Mouse (Mus musculus): Measurements from ENCODE around the gene Lrba. TPM values are rescaled to one million over a fixed set of nuclear protein-coding genes. Genes with fewer than 3 reads are reported as not detected.

The Lrba gene
- total and polyA plus RNA-seq, 3 experiments: 9.7 to 24.3 (median 22.5) TPM

- no peak for DNase-seq
- Histone ChIP-seq H3K4me1 (ENCODE audit: control insufficient read depth, insufficient read depth, low read length) (no peaks in the 10 kb centered on the region), H3K27me3 (ENCODE audit: control insufficient read depth, insufficient read depth, low read length) (peaks cover 1% of the 10 kb centered on the region; the same call in 1 of the 2 replicates), H3K36me3 (ENCODE audit: control insufficient read depth, insufficient read depth, low read length) (no peaks in the 10 kb centered on the region), H3K27ac (no peak overlapping the region), H3K9ac (ENCODE audit: low read depth, low read length) (no peak overlapping the region), H3K4me3 (no peak overlapping the region), H3K79me2 (replicated peaks; ENCODE audit: control insufficient read depth, insufficient read depth, low read length) (no peaks in the 10 kb centered on the region)
- WGBS: 55% methylated on average over 9 of the region's 9 CpGs
- intact Hi-C loops (cut with DNase I): no loop called here
- no peak for TF ChIP-seq EP300 (IDR thresholded peaks at IDR 0.05; ENCODE audit: insufficient read depth, low read depth, low read length)
- no peak for TF ChIP-seq POLR2A (IDR thresholded peaks at IDR 0.05; ENCODE audit: insufficient read depth, low read depth, low read length)
- no peak for TF ChIP-seq CTCF (IDR thresholded peaks at IDR 0.05)
Observed at GRCm38 (mm10) chr3:86725113-86725512, 500.6 kb downstream of the Lrba start.

GRCm38 (mm10) chr3:86738831-86739230 is 514.4 kb downstream of the Lrba start:
- Histone ChIP-seq H3K27ac (no peak overlapping the region), H3K4me3 (no peak overlapping the region), H3K36me3 (ENCODE audit: control insufficient read depth, insufficient read depth, low read length) (no peaks in the 10 kb centered on the region), H3K27me3 (ENCODE audit: control insufficient read depth, insufficient read depth, low read length) (no peaks in the 10 kb centered on the region), H3K9ac (ENCODE audit: low read depth, low read length) (no peak overlapping the region), H3K79me2 (replicated peaks; ENCODE audit: control insufficient read depth, insufficient read depth, low read length) (no peaks in the 10 kb centered on the region), H3K4me1 (ENCODE audit: control insufficient read depth, insufficient read depth, low read length) (no peaks in the 10 kb centered on the region)
- intact Hi-C loops (cut with DNase I): no loop called here
- TF ChIP-seq EP300 (IDR thresholded peaks at IDR 0.05; ENCODE audit: insufficient read depth, low read depth, low read length): no peak
- no peak for TF ChIP-seq CTCF (IDR thresholded peaks at IDR 0.05)
- no peak for TF ChIP-seq POLR2A (IDR thresholded peaks at IDR 0.05; ENCODE audit: insufficient read depth, low read depth, low read length)
- 81% methylated on average over 3 of the region's 3 CpGs for WGBS
- DNase-seq: no peak

GRCm38 (mm10) chr3:86739745-86740144 is 515.3 kb downstream of the Lrba start:
- TF ChIP-seq POLR2A (IDR thresholded peaks at IDR 0.05; ENCODE audit: insufficient read depth, low read depth, low read length) (no peak), CTCF (IDR thresholded peaks at IDR 0.05) (no peak), EP300 (IDR thresholded peaks at IDR 0.05; ENCODE audit: insufficient read depth, low read depth, low read length) (no peak)
- intact Hi-C loops (cut with DNase I): no loop called here
- 90% methylated on average over 4 of the region's 4 CpGs for WGBS
- no peak for DNase-seq
- Histone ChIP-seq H3K27ac (no peak overlapping the region), H3K27me3 (ENCODE audit: control insufficient read depth, insufficient read depth, low read length) (no peaks in the 10 kb centered on the region), H3K9ac (ENCODE audit: low read depth, low read length) (no peak overlapping the region), H3K36me3 (ENCODE audit: control insufficient read depth, insufficient read depth, low read length) (no peaks in the 10 kb centered on the region), H3K4me3 (no peak overlapping the region), H3K4me1 (ENCODE audit: control insufficient read depth, insufficient read depth, low read length) (no peaks in the 10 kb centered on the region), H3K79me2 (replicated peaks; ENCODE audit: control insufficient read depth, insufficient read depth, low read length) (no peaks in the 10 kb centered on the region)

- WGBS: 85% methylated on average over 4 of the region's 4 CpGs
- no peak overlapping the region for H3K4me3 ChIP-seq
- H3K36me3 ChIP-seq (ENCODE audit: control insufficient read depth, insufficient read depth, low read length): no peaks in the 10 kb centered on the region
- intact Hi-C loops (cut with DNase I): no loop called here
- H3K9ac ChIP-seq (ENCODE audit: low read depth, low read length): no peak overlapping the region
- no peaks in the 10 kb centered on the region for H3K27me3 ChIP-seq (ENCODE audit: control insufficient read depth, insufficient read depth, low read length)
- H3K27ac ChIP-seq: no peak overlapping the region
- H3K4me1 ChIP-seq (ENCODE audit: control insufficient read depth, insufficient read depth, low read length): no peaks in the 10 kb centered on the region
- TF ChIP-seq CTCF (IDR thresholded peaks at IDR 0.05): no peak
- DNase-seq: no peak
- no peaks in the 10 kb centered on the region for H3K79me2 ChIP-seq (replicated peaks; ENCODE audit: control insufficient read depth, insufficient read depth, low read length)
Observed at GRCm38 (mm10) chr3:86745348-86745747, 520.9 kb downstream of the Lrba start.

- Histone ChIP-seq H3K27ac (no peak overlapping the region), H3K4me3 (no peak overlapping the region), H3K27me3 (ENCODE audit: control insufficient read depth, insufficient read depth, low read length) (no peaks in the 10 kb centered on the region), H3K4me1 (ENCODE audit: control insufficient read depth, insufficient read depth, low read length) (no peaks in the 10 kb centered on the region), H3K79me2 (replicated peaks; ENCODE audit: control insufficient read depth, insufficient read depth, low read length) (no peaks in the 10 kb centered on the region), H3K36me3 (ENCODE audit: control insufficient read depth, insufficient read depth, low read length) (no peaks in the 10 kb centered on the region), H3K9ac (ENCODE audit: low read depth, low read length) (no peak overlapping the region)
- TF ChIP-seq EP300 (IDR thresholded peaks at IDR 0.05; ENCODE audit: insufficient read depth, low read depth, low read length): no peak
- no peak for TF ChIP-seq CTCF (IDR thresholded peaks at IDR 0.05)
- no peak for TF ChIP-seq POLR2A (IDR thresholded peaks at IDR 0.05; ENCODE audit: insufficient read depth, low read depth, low read length)
- intact Hi-C loops (cut with DNase I): no loop called here
- DNase-seq: no peak
- WGBS: 79% methylated on average over 10 of the region's 10 CpGs
Observed at GRCm38 (mm10) chr3:86745769-86746512, 521.5 kb downstream of the Lrba start.

- intact Hi-C loops (cut with DNase I): no loop called here
- Histone ChIP-seq H3K4me1 (ENCODE audit: control insufficient read depth, insufficient read depth, low read length) (no peaks in the 10 kb centered on the region), H3K27ac (no peak overlapping the region), H3K9ac (ENCODE audit: low read depth, low read length) (no peak overlapping the region), H3K27me3 (ENCODE audit: control insufficient read depth, insufficient read depth, low read length) (no peaks in the 10 kb centered on the region), H3K4me3 (no peak overlapping the region), H3K79me2 (replicated peaks; ENCODE audit: control insufficient read depth, insufficient read depth, low read length) (no peaks in the 10 kb centered on the region), H3K36me3 (ENCODE audit: control insufficient read depth, insufficient read depth, low read length) (no peaks in the 10 kb centered on the region)
- TF ChIP-seq POLR2A (IDR thresholded peaks at IDR 0.05; ENCODE audit: insufficient read depth, low read depth, low read length) (no peak), CTCF (IDR thresholded peaks at IDR 0.05) (no peak), EP300 (IDR thresholded peaks at IDR 0.05; ENCODE audit: insufficient read depth, low read depth, low read length) (no peak)
- no peak for DNase-seq
- 65% methylated on average over 7 of the region's 7 CpGs for WGBS
Observed at GRCm38 (mm10) chr3:86750652-86751051, 526.2 kb downstream of the Lrba start.
